Mouse (Mus musculus): ENCODE results near the gene Gm20517.
A peak's percentile ranks its signal among the peaks of the same experiment; 100 is the strongest.

Gene Gm20517

GRCm38 (mm10) chr17:47610849-47611660 lies at the start of gene Gm20517, which contains the start of the genes Bysl and Med20:
Gene Gm20517 (plus strand): TSS chr17:47611589.
Gene Bysl (minus strand): TSS chr17:47611492.
Gene Med20 (plus strand): TSS chr17:47611582.
- peak; percentile 97 for DNase-seq (ENCODE audit: low spot score)

GRCm38 (mm10) chr17:47562875-47563274 lies 48.5 kb upstream of the Gm20517 start:
- DNase-seq (ENCODE audit: low spot score): no peak

DNA sequence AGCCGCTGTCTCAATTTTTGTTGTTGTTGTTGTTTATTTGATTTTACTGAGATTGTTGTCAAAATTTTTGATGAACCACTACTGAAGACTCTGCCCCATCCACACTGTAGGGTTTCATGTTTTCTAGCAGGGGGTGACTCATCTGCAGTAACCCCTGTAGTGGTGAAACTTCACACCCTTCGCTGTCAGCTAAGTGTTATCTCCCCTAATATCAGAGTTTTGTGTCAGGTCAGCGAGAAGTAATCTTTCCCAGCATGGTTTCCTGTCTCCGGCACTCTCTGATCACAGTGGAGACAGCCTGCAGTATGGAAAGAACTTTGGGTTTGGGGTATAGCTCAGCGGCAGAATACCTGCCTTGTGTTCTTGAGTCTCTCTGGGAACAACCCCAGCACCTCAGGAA lies 46.8 kb upstream of the Gm20517 start:
- DNase-seq (ENCODE audit: low spot score): no peak

GRCm38 (mm10) chr17:47566133-47566532 lies 45.3 kb upstream of the Gm20517 start:
- no peak for DNase-seq (ENCODE audit: low spot score)

- no peak for DNase-seq (ENCODE audit: low spot score)
Measured at GRCm38 (mm10) chr17:47567271-47567670, 44.1 kb upstream of the Gm20517 start.

GRCm38 (mm10) chr17:47568389-47568788 lies 43.0 kb upstream of the Gm20517 start:
- no peak for DNase-seq (ENCODE audit: low spot score)

GRCm38 (mm10) chr17:47568951-47569527 lies 42.4 kb upstream of the Gm20517 start:
- no peak for DNase-seq (ENCODE audit: low spot score)

GRCm38 (mm10) chr17:47571621-47572020 lies 39.8 kb upstream of the Gm20517 start:
- no peak for DNase-seq (ENCODE audit: low spot score)

- no peak for DNase-seq (ENCODE audit: low spot score)
Measured at GRCm38 (mm10) chr17:47572436-47572835, 39.0 kb upstream of the Gm20517 start.

- no peak for DNase-seq (ENCODE audit: low spot score)
Measured at GRCm38 (mm10) chr17:47574028-47574427, 37.4 kb upstream of the Gm20517 start.

GRCm38 (mm10) chr17:47574830-47575229 lies 36.6 kb upstream of the Gm20517 start:
- DNase-seq (ENCODE audit: low spot score): no peak

- DNase-seq (ENCODE audit: low spot score): no peak
Measured at GRCm38 (mm10) chr17:47578655-47579054, 32.7 kb upstream of the Gm20517 start.

- DNase-seq (ENCODE audit: low spot score): no peak
Measured at GRCm38 (mm10) chr17:47580962-47581361, 30.4 kb upstream of the Gm20517 start.

DNA sequence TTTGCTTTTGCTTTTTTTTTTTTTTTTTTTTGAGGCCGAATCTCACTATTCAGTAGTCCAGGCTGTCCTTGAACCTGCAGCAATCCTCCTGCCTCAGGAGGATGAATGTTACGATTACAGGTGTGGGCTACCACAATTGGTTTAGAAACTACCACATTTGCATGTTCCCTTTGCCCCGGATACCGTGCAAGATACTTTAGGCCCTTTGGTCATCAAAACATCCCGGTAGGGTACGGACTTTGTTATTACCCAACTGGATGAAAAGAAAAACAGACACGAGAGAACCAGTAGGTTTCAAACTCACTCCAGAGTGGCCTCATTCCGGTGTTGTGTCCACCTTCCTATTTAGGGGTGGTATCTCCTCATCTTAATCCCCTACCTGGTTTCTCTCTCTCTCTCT lies 22.9 kb upstream of the Gm20517 start:
- DNase-seq (ENCODE audit: low spot score): no peak

DNA sequence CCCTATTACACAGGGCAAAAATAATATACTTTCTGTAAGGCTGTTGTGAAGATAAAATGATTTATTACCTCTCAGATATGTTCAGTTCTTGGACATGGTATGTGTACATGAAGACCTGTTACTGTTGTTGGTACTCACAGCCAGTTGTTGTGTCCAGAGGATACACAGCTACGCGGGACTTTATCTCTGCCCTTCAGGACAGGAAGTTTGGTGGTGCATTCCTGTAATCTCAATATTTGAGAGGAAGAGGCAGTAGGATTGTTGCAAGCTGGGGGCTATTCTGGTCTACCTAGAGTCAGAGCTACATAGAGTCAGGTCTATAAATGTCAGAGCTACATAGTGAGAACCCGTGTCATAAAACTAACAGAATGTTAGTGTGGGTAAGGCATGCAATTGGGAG lies 20.3 kb upstream of the Gm20517 start:
- DNase-seq (ENCODE audit: low spot score): no peak

GRCm38 (mm10) chr17:47593215-47593853 lies 18.1 kb upstream of the Gm20517 start:
- peak; percentile 96 for DNase-seq (ENCODE audit: low spot score)

DNA sequence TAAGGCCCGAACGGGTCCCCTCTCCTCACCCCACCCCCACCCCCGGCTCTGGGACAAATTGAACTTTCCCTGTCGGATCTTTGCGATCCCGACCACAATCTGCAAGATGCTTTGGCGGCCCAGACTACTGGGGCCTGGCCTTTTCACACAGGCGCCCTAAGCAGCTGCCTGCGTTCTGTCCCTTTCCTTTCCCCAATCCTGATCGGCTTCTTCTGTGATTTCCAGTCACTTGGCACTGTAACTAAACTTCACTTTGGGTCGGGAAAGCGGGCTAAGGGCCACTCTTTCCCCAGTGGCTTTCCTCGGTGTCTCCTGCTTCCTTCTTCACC lies 17.6 kb upstream of the Gm20517 start:
- DNase-seq (ENCODE audit: low spot score): no peak

- peak; percentile 32 for DNase-seq (ENCODE audit: low spot score)
Measured at GRCm38 (mm10) chr17:47594183-47594968, 17.0 kb upstream of the Gm20517 start.

DNA sequence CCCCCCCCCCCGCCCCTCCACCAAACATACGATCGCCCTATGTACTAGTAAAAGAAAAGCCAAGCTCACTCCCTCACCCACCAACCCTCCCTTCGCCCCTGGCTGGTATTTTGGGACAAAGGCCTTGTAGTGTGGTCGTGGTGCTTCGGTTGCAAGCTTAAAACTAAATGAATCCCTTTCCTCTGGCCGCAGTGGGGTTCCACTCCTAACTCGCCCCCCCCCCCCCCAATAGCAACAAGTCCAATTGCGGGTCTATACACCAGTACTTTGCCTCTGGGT lies 16.5 kb upstream of the Gm20517 start:
- DNase-seq (ENCODE audit: low spot score): no peak

DNA sequence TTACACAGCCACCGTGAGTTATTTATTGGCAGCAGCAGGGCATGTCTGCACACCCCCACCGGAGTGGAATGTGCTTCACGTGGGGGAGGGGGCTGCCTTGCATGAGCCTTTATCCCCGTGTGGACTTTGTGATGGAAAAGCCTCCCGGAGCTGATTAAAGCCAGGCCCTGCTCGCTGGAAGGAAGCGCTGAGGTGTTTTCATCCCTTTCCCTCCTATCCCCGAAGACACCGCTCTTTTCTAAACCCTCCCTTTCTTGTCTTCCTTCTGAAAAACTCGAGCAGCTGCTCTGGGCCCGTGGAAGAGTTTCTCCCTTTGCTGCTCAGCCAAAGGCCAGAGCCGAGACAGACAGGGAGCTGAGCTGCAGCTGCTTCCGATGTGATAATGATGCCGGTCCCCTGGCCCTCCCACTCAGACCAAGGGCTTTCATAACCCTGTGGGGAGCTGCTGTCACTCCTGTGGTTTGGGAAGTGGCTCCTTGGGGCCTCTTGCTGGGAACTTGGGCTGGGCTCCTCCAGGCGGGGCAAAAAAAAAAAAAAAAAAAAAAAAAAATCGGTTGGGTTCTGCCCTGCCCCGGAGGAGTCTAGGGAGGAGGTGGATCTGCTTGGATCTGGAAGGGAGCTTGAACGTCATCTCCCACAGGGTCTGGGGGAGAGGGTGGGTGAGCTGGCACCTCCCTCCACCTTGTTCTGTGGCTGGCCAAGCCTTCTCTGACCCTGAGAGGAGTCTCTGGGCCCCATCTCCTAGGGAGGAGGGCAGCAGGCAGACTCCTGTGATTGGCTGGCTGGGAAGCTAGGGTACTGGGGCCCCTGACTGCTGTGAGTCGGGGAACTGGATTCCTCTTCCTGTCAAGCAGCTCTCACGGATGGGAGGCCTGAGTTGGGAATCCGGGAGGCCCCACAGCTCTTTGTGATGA lies 15.9 kb upstream of the Gm20517 start:
- peak; percentile 21 for DNase-seq (ENCODE audit: low spot score)

- no peak for DNase-seq (ENCODE audit: low spot score)
Measured at GRCm38 (mm10) chr17:47596162-47596838, 15.1 kb upstream of the Gm20517 start.

All from urinary bladder, postnatal 25 days (tissue).